Mouse (Mus musculus): ENCODE results near the gene Plxnd1. TPM values are rescaled to one million over a fixed set of nuclear protein-coding genes. Genes with fewer than 3 reads are reported as not detected.

The Plxnd1 gene
- polyA plus RNA-seq, 1 experiment from 2014 or later: 46.9 TPM

DNA sequence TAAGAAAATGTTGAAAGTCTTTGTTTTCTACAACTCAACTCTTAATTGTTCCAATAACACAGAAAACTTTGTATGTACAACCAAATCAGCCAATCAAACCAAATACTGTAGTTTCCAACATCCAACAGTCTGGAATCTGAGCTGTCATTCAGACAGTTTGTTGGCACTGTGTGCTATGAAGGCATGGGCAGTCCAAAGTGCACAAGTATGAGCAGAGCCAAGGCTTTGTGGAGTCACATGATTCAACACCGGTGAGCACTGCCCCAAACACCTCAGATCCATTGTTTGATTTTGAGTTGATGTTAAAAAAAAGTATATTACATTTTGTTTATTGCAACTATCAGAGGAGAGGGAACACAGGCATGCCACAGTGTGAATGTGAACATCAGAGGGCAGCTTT is 54.2 kb downstream of the Plxnd1 start:
- no peak overlapping the region for H3K4me2 ChIP-seq (ENCODE audit: low read depth, low read length)
- 41% methylated on average over 1 of the region's 1 CpGs for WGBS
- no peak for DNase-seq (ENCODE audit: low spot score)
- 0 out of 2 replicates have a peak, but pooled peaks cover 2% of the 10 kb centered on the region for H3K4me1 ChIP-seq (ENCODE audit: control insufficient read depth, insufficient read depth, low read length)
- no peak overlapping the region for H3K27ac ChIP-seq (replicated peaks; ENCODE audit: low read depth, low read length)
- peaks cover 6% of the 10 kb centered on the region; the same call in 1 of the 2 replicates for H3K9me3 ChIP-seq (ENCODE audit: control insufficient read depth, low read length)
- no peaks in the 10 kb centered on the region for H3K36me3 ChIP-seq (ENCODE audit: control insufficient read depth, insufficient read depth, low read length)
- no peak overlapping the region for H3K9ac ChIP-seq (ENCODE audit: low read depth, low read length)
- no peaks in the 10 kb centered on the region for H3K27me3 ChIP-seq (replicated peaks; ENCODE audit: control insufficient read depth, insufficient read depth, low read length)
- no peak overlapping the region for H3K4me3 ChIP-seq (ENCODE audit: low read depth, low read length)
- no peak for ATAC-seq (ENCODE audit: low read depth)

DNA sequence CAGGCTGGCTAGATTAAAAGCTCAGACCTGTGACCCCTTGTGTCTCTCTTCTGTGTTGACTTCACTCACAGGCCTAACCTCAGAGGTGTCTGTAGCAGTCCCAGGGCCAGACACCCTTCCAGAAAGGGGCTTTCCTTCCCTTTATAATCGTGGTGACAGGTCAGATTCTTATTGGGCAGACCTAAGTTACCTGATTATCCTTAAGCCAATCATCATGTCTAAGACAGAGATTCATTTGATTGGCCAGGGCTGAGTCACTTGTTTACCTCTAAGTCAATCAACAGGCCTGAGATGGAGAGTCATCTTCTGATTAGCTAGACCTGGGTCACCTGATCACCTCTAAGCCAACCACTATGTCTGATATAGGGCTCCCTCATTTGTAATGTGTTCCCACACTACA is 56.0 kb downstream of the Plxnd1 start:
- 74% methylated on average over 1 of the region's 1 CpGs for WGBS
- Histone ChIP-seq H3K4me3 (ENCODE audit: low read depth, low read length) (no peak overlapping the region), H3K9ac (ENCODE audit: low read depth, low read length) (no peak overlapping the region), H3K9me3 (ENCODE audit: control insufficient read depth, low read length) (peaks cover 6% of the 10 kb centered on the region; the same call in 1 of the 2 replicates), H3K27ac (replicated peaks; ENCODE audit: low read depth, low read length) (no peak overlapping the region), H3K36me3 (ENCODE audit: control insufficient read depth, insufficient read depth, low read length) (no peaks in the 10 kb centered on the region), H3K4me2 (ENCODE audit: low read depth, low read length) (no peak overlapping the region), H3K27me3 (replicated peaks; ENCODE audit: control insufficient read depth, insufficient read depth, low read length) (no peaks in the 10 kb centered on the region), H3K4me1 (ENCODE audit: control insufficient read depth, insufficient read depth, low read length) (0 out of 2 replicates have a peak, but pooled peaks cover 2% of the 10 kb centered on the region)
- DNase-seq (ENCODE audit: low spot score): no peak
- no peak for ATAC-seq (ENCODE audit: low read depth)

DNA sequence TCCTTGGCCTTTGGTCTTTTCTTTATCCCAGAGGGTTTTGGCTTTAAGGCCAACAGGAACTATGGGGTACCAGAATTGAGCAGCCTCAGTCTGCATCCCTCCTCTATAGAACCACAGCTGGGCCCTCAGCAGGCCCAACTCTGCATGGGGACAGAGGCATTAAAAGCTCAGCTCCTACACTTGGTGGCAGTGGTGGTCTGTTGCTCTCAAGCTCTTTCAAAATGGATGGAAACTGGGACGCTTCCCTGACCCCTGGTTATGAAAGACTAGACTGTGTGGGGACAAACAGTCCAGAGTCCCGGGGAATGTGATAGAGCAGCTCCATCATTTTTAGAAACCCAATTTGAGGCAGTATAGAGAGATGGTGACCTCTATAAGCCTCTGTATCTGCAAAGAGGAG is 56.8 kb downstream of the Plxnd1 start:
- DNase-seq (ENCODE audit: low spot score): no peak
- Histone ChIP-seq H3K9ac (ENCODE audit: low read depth, low read length) (no peak overlapping the region), H3K4me2 (ENCODE audit: low read depth, low read length) (no peak overlapping the region), H3K4me3 (ENCODE audit: low read depth, low read length) (no peak overlapping the region), H3K27me3 (replicated peaks; ENCODE audit: control insufficient read depth, insufficient read depth, low read length) (no peaks in the 10 kb centered on the region), H3K27ac (replicated peaks; ENCODE audit: low read depth, low read length) (no peak overlapping the region), H3K9me3 (ENCODE audit: control insufficient read depth, low read length) (peaks cover 6% of the 10 kb centered on the region; the same call in 1 of the 2 replicates), H3K4me1 (ENCODE audit: control insufficient read depth, insufficient read depth, low read length) (0 out of 2 replicates have a peak, but pooled peaks cover 2% of the 10 kb centered on the region), H3K36me3 (ENCODE audit: control insufficient read depth, insufficient read depth, low read length) (no peaks in the 10 kb centered on the region)
- 89% methylated on average over 2 of the region's 2 CpGs for WGBS
- no peak for ATAC-seq (ENCODE audit: low read depth)

DNA sequence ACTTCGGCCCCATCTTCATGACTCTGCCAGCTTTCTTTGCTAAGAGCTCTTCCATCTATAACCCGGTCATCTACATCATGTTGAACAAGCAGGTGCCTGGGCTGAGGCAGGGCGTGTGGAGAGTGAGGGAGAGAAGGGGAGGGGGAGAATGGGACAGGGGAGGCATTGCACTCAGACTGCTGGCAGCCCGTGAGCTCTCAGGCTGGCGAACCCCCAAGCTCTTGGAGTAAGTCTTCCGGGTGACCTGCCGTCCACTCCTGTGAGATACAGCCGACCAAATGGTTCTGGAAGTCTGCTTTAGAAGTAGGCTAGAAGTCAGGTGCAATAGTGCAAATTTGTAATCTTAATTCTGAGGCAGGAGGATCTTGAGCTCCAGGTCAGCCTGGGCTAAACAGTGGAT is 59.3 kb downstream of the Plxnd1 start:
- H3K36me3 ChIP-seq (ENCODE audit: control insufficient read depth, insufficient read depth, low read length): no peaks in the 10 kb centered on the region
- no peak overlapping the region for H3K27ac ChIP-seq (replicated peaks; ENCODE audit: low read depth, low read length)
- DNase-seq (ENCODE audit: low spot score): no peak
- no peak overlapping the region for H3K9ac ChIP-seq (ENCODE audit: low read depth, low read length)
- H3K9me3 ChIP-seq (ENCODE audit: control insufficient read depth, low read length): peaks cover 6% of the 10 kb centered on the region; the same call in 1 of the 2 replicates
- no peak overlapping the region for H3K4me3 ChIP-seq (ENCODE audit: low read depth, low read length)
- WGBS: 85% methylated on average over 8 of the region's 8 CpGs
- 0 out of 2 replicates have a peak, but pooled peaks cover 1% of the 10 kb centered on the region for H3K4me1 ChIP-seq (ENCODE audit: control insufficient read depth, insufficient read depth, low read length)
- no peaks in the 10 kb centered on the region for H3K27me3 ChIP-seq (replicated peaks; ENCODE audit: control insufficient read depth, insufficient read depth, low read length)
- ATAC-seq (ENCODE audit: low read depth): no peak
- H3K4me2 ChIP-seq (ENCODE audit: low read depth, low read length): no peak overlapping the region

DNA sequence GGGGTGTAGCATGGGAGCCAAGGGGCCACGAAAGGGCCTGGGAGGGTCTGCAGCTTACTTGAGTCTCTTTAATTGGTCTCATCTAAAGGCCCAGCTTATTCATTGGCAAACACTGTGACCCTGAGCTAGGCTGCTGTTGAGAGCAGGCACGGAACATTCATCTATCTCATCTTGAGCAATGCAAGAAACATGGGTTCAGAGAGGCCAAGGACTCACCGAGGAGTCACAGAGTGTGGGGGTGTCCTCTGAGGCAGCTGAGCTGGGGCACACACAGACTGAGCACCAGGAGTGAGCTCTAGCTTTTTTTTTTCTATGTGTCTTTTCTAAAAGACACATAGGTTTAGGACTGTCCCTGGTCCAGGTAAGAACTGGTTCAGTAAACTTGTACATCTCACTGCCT is 62.4 kb downstream of the Plxnd1 start:
- no peaks in the 10 kb centered on the region for H3K27me3 ChIP-seq (replicated peaks; ENCODE audit: control insufficient read depth, insufficient read depth, low read length)
- no peak overlapping the region for H3K27ac ChIP-seq (replicated peaks; ENCODE audit: low read depth, low read length)
- no peak overlapping the region for H3K9ac ChIP-seq (ENCODE audit: low read depth, low read length)
- H3K4me1 ChIP-seq (ENCODE audit: control insufficient read depth, insufficient read depth, low read length): no peaks in the 10 kb centered on the region
- H3K9me3 ChIP-seq (ENCODE audit: control insufficient read depth, low read length): no peaks in the 10 kb centered on the region
- no peak for ATAC-seq (ENCODE audit: low read depth)
- WGBS: 93% methylated on average over 3 of the region's 3 CpGs
- DNase-seq (ENCODE audit: low spot score): no peak
- H3K4me2 ChIP-seq (ENCODE audit: low read depth, low read length): no peak overlapping the region
- H3K4me3 ChIP-seq (ENCODE audit: low read depth, low read length): no peak overlapping the region
- no peaks in the 10 kb centered on the region for H3K36me3 ChIP-seq (ENCODE audit: control insufficient read depth, insufficient read depth, low read length)

DNA sequence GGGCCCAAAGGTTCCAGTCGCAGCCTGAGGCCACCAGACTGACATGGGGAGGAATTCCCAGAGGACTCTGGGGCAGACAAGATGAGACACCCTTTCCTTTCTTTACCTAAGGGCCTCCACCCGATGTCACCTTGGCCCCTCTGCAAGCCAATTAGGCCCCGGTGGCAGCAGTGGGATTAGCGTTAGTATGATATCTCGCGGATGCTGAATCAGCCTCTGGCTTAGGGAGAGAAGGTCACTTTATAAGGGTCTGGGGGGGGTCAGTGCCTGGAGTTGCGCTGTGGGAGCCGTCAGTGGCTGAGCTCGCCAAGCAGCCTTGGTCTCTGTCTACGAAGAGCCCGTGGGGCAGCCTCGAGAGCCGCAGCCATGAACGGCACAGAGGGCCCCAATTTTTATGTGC is 63.2 kb downstream of the Plxnd1 start, which contains the start of gene Rho:
Gene Rho, plus strand, starts transcription at position 110 of the 400 bp plus-strand sequence.
- DNase-seq (ENCODE audit: low spot score): no peak
- peaks cover 6% of the 10 kb centered on the region for H3K4me1 ChIP-seq (ENCODE audit: control insufficient read depth, insufficient read depth, low read length)
- no peak within 1 kb of the TSS for H3K4me2 ChIP-seq (ENCODE audit: low read depth, low read length)
- no peak for ATAC-seq (ENCODE audit: low read depth)
- H3K27ac ChIP-seq (replicated peaks; ENCODE audit: low read depth, low read length): no peak within 1 kb of the TSS
- H3K4me3 ChIP-seq (ENCODE audit: low read depth, low read length): no peak within 1 kb of the TSS
- H3K9me3 ChIP-seq (ENCODE audit: control insufficient read depth, low read length): no peaks in the 10 kb centered on the region
- H3K9ac ChIP-seq (ENCODE audit: low read depth, low read length): no peak within 1 kb of the TSS
- H3K27me3 ChIP-seq (replicated peaks; ENCODE audit: control insufficient read depth, insufficient read depth, low read length): no peaks in the 10 kb centered on the region
- H3K36me3 ChIP-seq (ENCODE audit: control insufficient read depth, insufficient read depth, low read length): no peaks in the 10 kb centered on the region
- WGBS: 87% methylated on average over 14 of the region's 14 CpGs

DNA sequence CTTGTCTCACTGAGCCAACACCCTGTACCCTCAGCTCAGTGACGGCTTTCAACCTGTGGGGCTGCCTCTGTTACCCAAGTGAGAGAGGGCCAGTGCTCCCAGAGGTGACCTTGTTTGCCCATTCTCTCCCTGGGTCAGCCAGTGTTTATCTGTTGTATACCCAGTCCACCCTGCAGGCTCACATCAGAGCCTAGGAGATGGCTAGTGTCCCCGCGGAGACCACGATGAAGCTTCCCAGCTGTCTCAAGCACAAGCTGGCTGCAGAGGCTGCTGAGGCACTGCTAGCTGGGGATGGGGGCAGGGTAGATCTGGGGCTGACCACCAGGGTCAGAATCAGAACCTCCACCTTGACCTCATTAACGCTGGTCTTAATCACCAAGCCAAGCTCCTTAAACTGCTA is 64.8 kb downstream of the Plxnd1 start:
- Histone ChIP-seq H3K9ac (ENCODE audit: low read depth, low read length) (no peak overlapping the region), H3K27ac (replicated peaks; ENCODE audit: low read depth, low read length) (no peak overlapping the region), H3K9me3 (ENCODE audit: control insufficient read depth, low read length) (no peaks in the 10 kb centered on the region), H3K4me2 (ENCODE audit: low read depth, low read length) (no peak overlapping the region), H3K4me1 (ENCODE audit: control insufficient read depth, insufficient read depth, low read length) (peaks cover 11% of the 10 kb centered on the region), H3K36me3 (ENCODE audit: control insufficient read depth, insufficient read depth, low read length) (no peaks in the 10 kb centered on the region), H3K4me3 (ENCODE audit: low read depth, low read length) (no peak overlapping the region), H3K27me3 (replicated peaks; ENCODE audit: control insufficient read depth, insufficient read depth, low read length) (no peaks in the 10 kb centered on the region)
- DNase-seq (ENCODE audit: low spot score): no peak
- no peak for ATAC-seq (ENCODE audit: low read depth)
- 61% methylated on average over 5 of the region's 5 CpGs for WGBS

DNA sequence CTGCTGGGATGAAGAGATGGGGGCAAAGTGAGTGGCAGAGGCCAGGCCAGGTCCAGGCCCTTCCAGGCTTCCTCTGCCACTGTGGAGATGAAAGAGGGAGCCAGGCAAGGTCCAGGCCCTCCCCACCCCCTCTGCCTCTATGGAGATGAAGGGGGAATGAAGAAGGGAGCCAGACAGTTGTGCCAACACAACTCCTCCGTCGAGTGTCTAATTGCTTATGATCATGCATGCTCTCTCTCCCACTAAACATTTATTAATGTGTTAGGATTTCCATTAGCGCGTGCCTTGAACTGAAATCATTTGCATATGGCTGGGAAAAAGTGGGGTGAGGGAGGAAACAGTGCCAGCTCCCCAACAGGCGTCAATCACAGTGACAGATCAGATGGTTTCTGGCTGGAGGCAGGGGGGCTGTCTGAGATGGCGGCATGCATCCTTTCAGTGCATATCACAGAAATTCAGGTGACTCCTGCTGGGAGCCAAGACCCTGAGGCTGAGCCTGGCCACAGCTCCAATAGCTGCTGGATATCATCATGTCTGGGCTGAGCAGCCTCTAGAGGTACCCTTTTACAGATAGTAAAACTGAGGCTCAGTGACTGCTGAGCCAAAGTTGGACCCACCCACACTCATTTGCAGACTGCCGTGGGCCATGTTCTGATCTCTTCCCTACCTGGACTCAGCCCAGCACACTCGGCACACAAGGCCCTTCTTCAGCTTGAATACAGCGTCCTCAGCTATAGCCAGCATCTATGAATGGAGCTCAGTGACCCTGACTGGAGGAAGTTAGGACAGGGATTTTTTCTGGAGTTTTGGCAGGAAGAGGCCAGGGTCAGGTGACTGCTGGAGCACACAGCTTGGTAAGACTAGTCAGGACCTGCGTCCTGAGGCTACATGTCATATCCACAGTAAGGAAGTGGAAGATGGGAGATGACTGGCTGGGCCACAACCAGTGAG is 67.2 kb downstream of the Plxnd1 start:
- no peaks in the 10 kb centered on the region for H3K36me3 ChIP-seq (ENCODE audit: control insufficient read depth, insufficient read depth, low read length)

More for the DNA sequence above, 67.2 kb downstream of the Plxnd1 start:
- Histone ChIP-seq H3K27me3 (replicated peaks; ENCODE audit: control insufficient read depth, insufficient read depth, low read length) (no peaks in the 10 kb centered on the region), H3K4me1 (ENCODE audit: control insufficient read depth, insufficient read depth, low read length) (peaks cover 11% of the 10 kb centered on the region), H3K4me2 (ENCODE audit: low read depth, low read length) (no peak overlapping the region), H3K9me3 (ENCODE audit: control insufficient read depth, low read length) (no peaks in the 10 kb centered on the region), H3K4me3 (ENCODE audit: low read depth, low read length) (no peak overlapping the region), H3K27ac (replicated peaks; ENCODE audit: low read depth, low read length) (no peak overlapping the region), H3K9ac (ENCODE audit: low read depth, low read length) (no peak overlapping the region)
- 68% methylated on average over 10 of the region's 10 CpGs for WGBS
- DNase-seq (ENCODE audit: low spot score) (no peak), ATAC-seq (ENCODE audit: low read depth) (peak; percentile 9; the same call in 1 of the 2 replicates)
